Mouse (Mus musculus): ENCODE results near the gene Gm9844. TPM values are rescaled to one million over a fixed set of nuclear protein-coding genes. Genes with fewer than 3 reads are reported as not detected.
"Not testable (repeated sequence)": the region's sequence is repeated elsewhere in the genome, so short reads cannot be mapped to it uniquely, and the experiment has no call there.

The Gm9844 gene
- total and polyA plus RNA-seq, 3 experiments, result 0.54 to 0.95 TPM; not detected in 1

GRCm38 (mm10) chr7:24846576-24846975 is 15.4 kb upstream of the Gm9844 start:
- Histone ChIP-seq H3K36me3 (ENCODE audit: control insufficient read depth in 1 of 2, insufficient read depth in 2 of 2, low read length in 2 of 2) (peaks cover 0 to 15% of the 10 kb centered on the region in 2 experiments; a peak in 2 of 4 replicates), H3K4me1 (ENCODE audit: control insufficient read depth in 1 of 2, insufficient read depth in 2 of 2, low read length in 2 of 2) (peaks cover 5 to 18% of the 10 kb centered on the region in 2 experiments)
- H3K27me3 ChIP-seq (ENCODE audit: control insufficient read depth in 1 of 2, insufficient read depth in 2 of 2, low read length in 2 of 2); H3K27ac ChIP-seq (ENCODE audit: control insufficient read depth, low read depth, low read length); H3K9ac ChIP-seq (ENCODE audit: control insufficient read depth, low read depth, low read length, poor library complexity, severe bottlenecking); H3K9me3 ChIP-seq (replicated peaks; ENCODE audit: insufficient read depth, low read length); H3K79me2 ChIP-seq (ENCODE audit: control insufficient read depth, insufficient read depth, low read length, poor library complexity); H3K4me3 ChIP-seq (ENCODE audit: control insufficient read depth in 1 of 2, insufficient read depth in 1 of 2, low read depth in 2 of 2, low read length in 2 of 2): not testable (repeated sequence)
- peak; percentile 48 for TF ChIP-seq TAL1 (IDR thresholded peaks at IDR 0.05; ENCODE audit: low read length)
- DNase-seq (ENCODE audit: low read depth, low spot score), result peak; percentile 21

GRCm38 (mm10) chr7:24850162-24850561 is 11.9 kb upstream of the Gm9844 start:
- peak; percentile 76 for DNase-seq (ENCODE audit: low read depth, low spot score)
- H3K79me2 ChIP-seq (ENCODE audit: control insufficient read depth, insufficient read depth, low read length, poor library complexity), result no peaks in the 10 kb centered on the region; the same call in 1 of the 2 replicates
- peak overlapping the region; percentile 4 to 40; a peak in 3 of 4 replicates for H3K4me3 ChIP-seq (ENCODE audit: control insufficient read depth in 1 of 2, insufficient read depth in 1 of 2, low read depth in 2 of 2, low read length in 2 of 2)
- H3K36me3 ChIP-seq (ENCODE audit: control insufficient read depth in 1 of 2, insufficient read depth in 2 of 2, low read length in 2 of 2), result peaks cover 0 to 22% of the 10 kb centered on the region in 2 experiments; a peak in 2 of 4 replicates
- H3K9me3 ChIP-seq (replicated peaks; ENCODE audit: insufficient read depth, low read length), result no peaks in the 10 kb centered on the region
- TF ChIP-seq POLR2A (IDR thresholded peaks at IDR 0.05; ENCODE audit: control insufficient read depth in 1 of 2, insufficient read depth in 1 of 2, low read depth in 1 of 2, low read length in 2 of 2, poor library complexity in 1 of 2) (0 out of 4 replicates have a peak, but pooled peaks of 1 of the 2 experiments have one; percentile 32), POLR2AphosphoS2 (IDR thresholded peaks at IDR 0.05; ENCODE audit: low read length) (no peak), MEF2A (IDR thresholded peaks at IDR 0.05; ENCODE audit: extremely low read depth, insufficient replicate concordance, low read depth, low read length, poor library complexity, severe bottlenecking) (no peak), NELFE (IDR thresholded peaks at IDR 0.05; ENCODE audit: low read depth, low read length) (no peak), CHD2 (IDR thresholded peaks at IDR 0.05; ENCODE audit: low read length) (no peak), ETS1 (IDR thresholded peaks at IDR 0.05; ENCODE audit: low read depth, low read length) (peak; percentile 34; the same call in 1 of the 2 replicates), ZC3H11A (IDR thresholded peaks at IDR 0.05; ENCODE audit: low read depth, low read length) (no peak), MAX (IDR thresholded peaks at IDR 0.05; ENCODE audit: low read length) (peak; percentile 69), USF1 (IDR thresholded peaks at IDR 0.05; ENCODE audit: low read depth, low read length) (no peak), ZNF384 (IDR thresholded peaks at IDR 0.05; ENCODE audit: low read depth, low read length) (no peak), SMC3 (IDR thresholded peaks at IDR 0.05; ENCODE audit: low read depth, low read length) (no peak), TBP (IDR thresholded peaks at IDR 0.05; ENCODE audit: low read depth, low read length) (0 out of 2 replicates have a peak, but pooled peaks have one; percentile 29), TAL1 (IDR thresholded peaks at IDR 0.05; ENCODE audit: low read length) (no peak), JUND (IDR thresholded peaks at IDR 0.05; ENCODE audit: low read depth, low read length) (no peak), GATA1 (IDR thresholded peaks at IDR 0.05; ENCODE audit: low read depth, low read length) (no peak), SIN3A (IDR thresholded peaks at IDR 0.05; ENCODE audit: low read length) (no peak), TCF12 (IDR thresholded peaks at IDR 0.05; ENCODE audit: low read depth, low read length) (no peak), EP300 (IDR thresholded peaks at IDR 0.05; ENCODE audit: low read depth in 1 of 2, low read length in 2 of 2) (no peak)
- H3K27ac ChIP-seq (ENCODE audit: control insufficient read depth, low read depth, low read length), result peak overlapping the region; percentile 75
- H3K27me3 ChIP-seq (ENCODE audit: control insufficient read depth in 1 of 2, insufficient read depth in 2 of 2, low read length in 2 of 2), result no peaks in the 10 kb centered on the region
- H3K9ac ChIP-seq (ENCODE audit: control insufficient read depth, low read depth, low read length, poor library complexity, severe bottlenecking), result peak overlapping the region; percentile 53
- H3K4me1 ChIP-seq (ENCODE audit: control insufficient read depth in 1 of 2, insufficient read depth in 2 of 2, low read length in 2 of 2), result peaks cover 7 to 28% of the 10 kb centered on the region in 2 experiments
